9 mouse cellular contexts compared by ENCODE assay signal in genomic region chr2:33316063-33316405, GRCm38 (mm10). TPM values are rescaled to one million over a fixed set of nuclear protein-coding genes. Genes with fewer than 3 reads are reported as not detected.
DNase-seq lines count a peak whose midpoint lies in the region; ATAC-seq and TF ChIP-seq lines count a peak whose summit lies in the region.
"Had no signal": no experiment of that assay in that cellular context is flagged by ENCODE, and none has a peak within 500 bp of the region (broad histone marks: within the 10 kb centered on the region; RNA-seq: fewer than 3 reads in every experiment).

No protein-coding gene starts in this region.

- peak; percentile 92 for DNase-seq in heart, adult 11 months
- no peak for DNase-seq in heart, adult 8-10 months (ENCODE audit: low spot score)
- no peak for DNase-seq in lung, embryonic 14.5 days
- DNase-seq in lung, postnatal 0 days (ENCODE audit: low spot score): no peak
- DNase-seq in right cerebral cortex, adult 18-20 months: no peak
- DNase-seq in cerebellum, adult 8-10 months: no peak

- H3K4me2 ChIP-seq in lung, embryonic 14.5 days: no peak overlapping the region
- H3K4me2 ChIP-seq in lung, postnatal 0 days (replicated peaks; ENCODE audit: low read depth, low read length): no peak overlapping the region
- no peak overlapping the region for H3K4me2 ChIP-seq in intestine, embryonic 15.5 days (replicated peaks)
- no peak overlapping the region for H3K4me2 ChIP-seq in stomach, embryonic 14.5 days (replicated peaks; ENCODE audit: low read depth, low read length)

- 82% methylated on average over 1 of the region's 1 CpGs for WGBS in lung, embryonic 14.5 days
- WGBS in lung, postnatal 0 days: 90% methylated on average over 1 of the region's 1 CpGs
- 79% methylated on average over 1 of the region's 1 CpGs for WGBS in intestine, embryonic 15.5 days
- 78% methylated on average over 1 of the region's 1 CpGs for WGBS in stomach, embryonic 14.5 days

- H3K27ac ChIP-seq in lung, embryonic 14.5 days (ENCODE audit: low read depth): peak overlapping the region; percentile 38; the same call in 1 of the 2 replicates
- no peak overlapping the region for H3K27ac ChIP-seq in lung, postnatal 0 days (ENCODE audit: low read length)
- peak overlapping the region; percentile 67 for H3K27ac ChIP-seq in intestine, embryonic 15.5 days
- H3K27ac ChIP-seq in stomach, embryonic 14.5 days (ENCODE audit: low read length): peak overlapping the region; percentile 82; the same call in 1 of the 2 replicates
- H3K27ac ChIP-seq: liver, embryonic 14.5 days had no signal

- no peaks in the 10 kb centered on the region for H3K9me3 ChIP-seq in lung, embryonic 14.5 days (ENCODE audit: low read depth, low read length)
- H3K9me3 ChIP-seq in lung, postnatal 0 days (ENCODE audit: low read length): no peaks in the 10 kb centered on the region
- no peaks in the 10 kb centered on the region for H3K9me3 ChIP-seq in intestine, embryonic 15.5 days
- no peaks in the 10 kb centered on the region for H3K9me3 ChIP-seq in stomach, embryonic 14.5 days (ENCODE audit: control insufficient read depth, low read depth, low read length)

- no peak overlapping the region for H3K4me3 ChIP-seq in lung, embryonic 14.5 days (ENCODE audit: low read depth, low read length)
- H3K4me3 ChIP-seq in lung, postnatal 0 days (ENCODE audit: low read depth, low read length): no peak overlapping the region
- H3K4me3 ChIP-seq in intestine, embryonic 15.5 days (replicated peaks): no peak overlapping the region
- no peak overlapping the region for H3K4me3 ChIP-seq in stomach, embryonic 14.5 days (ENCODE audit: low read depth, low read length)

- H3K27me3 ChIP-seq in lung, embryonic 14.5 days (ENCODE audit: insufficient read depth, low read length): no peaks in the 10 kb centered on the region
- H3K27me3 ChIP-seq in lung, postnatal 0 days (replicated peaks; ENCODE audit: insufficient read depth, low read length): no peaks in the 10 kb centered on the region
- no peaks in the 10 kb centered on the region for H3K27me3 ChIP-seq in intestine, embryonic 15.5 days (replicated peaks)
- no peaks in the 10 kb centered on the region for H3K27me3 ChIP-seq in stomach, embryonic 14.5 days (ENCODE audit: control insufficient read depth, insufficient read depth, low read length)

- TF ChIP-seq CTCF in lung, embryonic 14.5 days (IDR thresholded peaks at IDR 0.05; ENCODE audit: low read depth): no peak
- no peak for TF ChIP-seq CTCF in lung, postnatal 0 days (IDR thresholded peaks at IDR 0.05)

- no peak for ATAC-seq in lung, embryonic 14.5 days (ENCODE audit: insufficient read depth)
- ATAC-seq in lung, postnatal 0 days: no peak
- no peak for ATAC-seq in intestine, embryonic 15.5 days
- ATAC-seq in stomach, embryonic 14.5 days (ENCODE audit: insufficient number of reproducible peaks, insufficient read depth, low FRiP score, low read depth): no peak

- no peaks in the 10 kb centered on the region; the same call in 1 of the 2 replicates for H3K4me1 ChIP-seq in lung, embryonic 14.5 days (ENCODE audit: insufficient read depth)
- H3K4me1 ChIP-seq in lung, postnatal 0 days (ENCODE audit: insufficient read depth, low read depth, low read length): no peaks in the 10 kb centered on the region
- peaks cover 23% of the 10 kb centered on the region for H3K4me1 ChIP-seq in intestine, embryonic 15.5 days (replicated peaks)
- H3K4me1 ChIP-seq in stomach, embryonic 14.5 days (ENCODE audit: control insufficient read depth, insufficient read depth, low read length): peaks cover 21% of the 10 kb centered on the region

- no peak overlapping the region for H3K9ac ChIP-seq in lung, embryonic 14.5 days
- no peak overlapping the region for H3K9ac ChIP-seq in lung, postnatal 0 days (replicated peaks; ENCODE audit: low read depth)
- no peak overlapping the region for H3K9ac ChIP-seq in intestine, embryonic 15.5 days
- no peak overlapping the region for H3K9ac ChIP-seq in stomach, embryonic 14.5 days (replicated peaks; ENCODE audit: low read depth, low read length)
- H3K9ac ChIP-seq: liver, embryonic 14.5 days had no signal

- H3K36me3 ChIP-seq in lung, embryonic 14.5 days (ENCODE audit: insufficient read depth): no peaks in the 10 kb centered on the region
- H3K36me3 ChIP-seq in lung, postnatal 0 days (ENCODE audit: insufficient read depth, low read length): no peaks in the 10 kb centered on the region
- no peaks in the 10 kb centered on the region for H3K36me3 ChIP-seq in intestine, embryonic 15.5 days
- H3K36me3 ChIP-seq in stomach, embryonic 14.5 days (ENCODE audit: control insufficient read depth, insufficient read depth, low read length): no peaks in the 10 kb centered on the region

- TF ChIP-seq EP300 in lung, postnatal 0 days (IDR thresholded peaks at IDR 0.05): no peak

RNA-seq across cellular contexts. Expression of gene Ralgps1, which starts 55.3 kb away (rescaled TPM):
- 1 to 10 TPM; 6.2 to 7.0 (median 6.4) TPM for total RNA-seq in heart, adult 8-10 months (2022)
- 5.0 and 6.1 TPM in 2 replicates for polyA plus RNA-seq in lung, embryonic 14.5 days (2014; fragmentation: Nextera tagmentation; extraction: Ambion mirVana)
- 1.8 and 2.2 TPM in 2 replicates for polyA plus RNA-seq in lung, postnatal 0 days (2015; fragmentation: Nextera tagmentation; extraction: Ambion mirVana)
- 5.5 and 6.7 TPM in 2 replicates for polyA plus RNA-seq in intestine, embryonic 15.5 days (2015; fragmentation: Nextera tagmentation; extraction: Ambion mirVana)
- 10.6 and 12.4 TPM in 2 replicates for polyA plus RNA-seq in stomach, embryonic 14.5 days (2014; fragmentation: Nextera tagmentation; extraction: Ambion mirVana)
